Mouse (Mus musculus): Measurements from ENCODE around the gene Opcml.

Gene Opcml

DNA sequence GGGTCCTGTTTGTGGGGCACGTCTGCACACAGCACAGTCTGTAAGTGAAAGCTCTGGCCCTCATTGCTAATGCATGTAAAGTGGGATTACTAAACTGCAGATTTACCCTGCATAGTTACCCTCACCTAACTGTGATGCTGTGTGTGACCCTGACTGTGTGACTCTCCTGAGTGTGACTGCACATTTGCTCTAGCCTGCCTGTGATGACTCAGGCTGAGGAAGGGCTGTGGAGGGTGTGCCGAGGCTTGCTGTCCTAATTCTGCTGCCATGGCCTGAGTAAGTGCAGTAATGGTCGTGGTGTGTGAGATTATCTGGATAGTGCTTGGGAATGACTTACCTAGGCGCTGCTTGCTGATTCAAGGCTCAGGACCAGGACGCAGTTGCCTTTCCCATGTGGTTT is 52.2 kb downstream of the Opcml start:
- DNase-seq (ENCODE audit: low spot score) = no peak

DNA sequence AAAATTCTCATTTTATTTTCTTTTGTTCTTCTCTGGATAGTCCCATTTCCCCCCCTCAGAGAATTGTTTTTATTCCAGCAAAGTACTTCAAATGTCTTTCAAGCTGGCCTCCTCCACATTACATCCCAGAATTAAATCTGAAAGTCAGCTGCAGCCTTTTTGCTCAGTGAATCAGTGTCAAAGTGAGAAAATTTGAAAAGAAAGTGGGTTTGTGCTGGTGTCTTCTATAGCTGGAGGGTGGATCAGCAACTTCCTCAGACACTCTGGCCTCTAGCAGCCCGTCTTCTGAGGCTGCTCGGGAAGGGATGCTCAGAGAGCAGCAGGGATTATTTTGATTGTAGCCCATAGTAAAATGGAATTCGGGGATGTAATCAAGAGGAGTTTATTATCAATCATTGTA is 81.0 kb downstream of the Opcml start:
- no peak for DNase-seq (ENCODE audit: low spot score)

DNA sequence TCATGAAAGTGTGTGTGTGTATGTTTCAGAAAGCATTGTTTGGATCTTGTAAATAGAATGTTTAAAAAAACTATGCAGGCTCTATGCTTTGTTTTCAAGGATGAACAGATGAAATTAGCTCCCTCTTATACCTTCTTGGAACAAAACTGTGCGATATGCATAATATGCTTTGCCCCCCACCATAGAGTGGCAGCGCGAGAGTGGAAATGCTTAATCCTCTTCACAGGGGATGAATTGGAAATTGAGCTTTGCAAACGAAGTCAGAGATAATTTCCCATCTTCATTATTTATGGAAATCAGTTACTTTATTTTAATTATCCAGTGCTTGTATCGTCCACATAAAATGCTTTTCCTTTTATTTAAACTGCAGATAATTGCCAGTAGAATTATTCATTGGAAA is 99.1 kb downstream of the Opcml start:
- no peak for DNase-seq (ENCODE audit: low spot score)

DNA sequence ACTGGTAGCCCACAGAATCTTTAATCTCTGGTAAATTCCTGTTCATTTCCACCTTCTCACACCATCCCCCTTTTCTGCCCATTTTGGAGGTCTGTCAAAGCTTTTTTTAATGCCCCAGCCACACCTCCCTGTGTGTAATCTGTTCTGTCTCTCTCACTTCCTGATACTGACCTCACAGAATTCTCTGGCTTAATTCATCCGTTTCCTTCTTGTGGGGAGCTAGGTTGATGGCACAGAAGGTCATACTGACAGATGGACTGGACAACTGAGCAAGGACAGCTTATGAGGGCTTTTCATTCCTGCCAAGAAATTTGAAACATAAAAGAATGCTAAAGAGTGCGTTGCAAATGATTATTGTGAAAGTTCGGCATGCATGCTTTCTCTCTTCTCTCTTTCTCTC is 126.7 kb downstream of the Opcml start:
- DNase-seq (ENCODE audit: low spot score) = no peak

DNA sequence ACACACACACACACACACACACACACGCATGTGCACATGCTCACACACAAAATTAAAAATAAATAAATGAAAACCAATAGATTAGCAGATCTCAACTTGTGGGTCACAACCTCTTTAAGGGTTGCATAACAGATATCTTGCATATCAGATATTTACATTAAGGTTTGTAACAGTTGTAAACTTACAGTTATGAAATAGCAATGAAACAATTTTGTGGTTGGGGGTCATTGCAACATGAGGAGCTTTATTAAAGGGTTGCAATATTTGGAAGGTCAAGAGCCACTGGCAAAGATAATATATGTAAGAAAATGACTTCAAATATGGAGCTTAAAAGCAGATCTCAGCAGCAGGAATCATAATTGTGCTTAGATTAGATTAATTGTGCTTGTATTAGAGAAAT is 132.9 kb downstream of the Opcml start:
- DNase-seq (ENCODE audit: low spot score) = no peak

DNA sequence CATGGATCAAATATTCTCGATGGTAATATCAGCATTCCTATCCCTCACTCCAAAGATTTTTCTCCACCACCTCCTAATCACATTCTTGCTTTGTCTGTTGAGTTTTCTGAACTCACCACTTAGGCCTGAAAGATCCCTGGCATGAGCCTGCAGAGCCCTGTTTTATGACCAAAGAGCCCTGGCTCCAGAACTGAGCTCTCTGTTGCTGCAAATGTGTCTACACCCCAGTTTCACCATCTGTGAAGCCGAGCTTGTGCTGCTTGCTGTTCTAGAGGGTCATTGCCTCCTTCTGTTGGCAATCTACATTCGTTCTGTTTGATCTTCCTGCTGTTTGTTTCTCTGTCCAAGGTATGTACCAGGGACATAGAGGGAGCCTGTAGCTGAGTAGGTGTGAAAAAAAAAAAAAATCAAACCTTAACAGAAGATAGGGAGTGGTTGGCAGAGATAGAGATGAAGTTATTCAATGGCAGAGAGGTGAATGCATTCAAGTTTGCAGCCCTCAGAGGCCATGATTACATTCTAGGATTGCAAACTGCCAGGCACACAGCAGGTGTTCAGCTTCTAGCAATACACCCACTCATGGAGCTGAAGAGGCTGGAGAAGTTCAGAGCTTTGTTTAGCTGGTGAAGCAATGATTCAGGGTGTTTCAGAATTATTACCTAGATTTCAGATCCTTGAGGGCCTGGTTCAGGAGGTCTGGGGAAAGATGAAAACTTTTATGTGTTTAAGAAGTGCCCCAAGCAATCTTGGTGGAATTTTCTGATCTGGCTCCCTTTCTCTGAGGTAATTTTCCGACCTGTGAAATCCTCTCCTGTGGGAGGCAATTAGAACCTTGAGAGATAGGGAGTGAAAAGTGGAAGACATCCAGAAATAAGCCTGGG is 133.6 kb downstream of the Opcml start:
- no peak for DNase-seq (ENCODE audit: low spot score)

DNA sequence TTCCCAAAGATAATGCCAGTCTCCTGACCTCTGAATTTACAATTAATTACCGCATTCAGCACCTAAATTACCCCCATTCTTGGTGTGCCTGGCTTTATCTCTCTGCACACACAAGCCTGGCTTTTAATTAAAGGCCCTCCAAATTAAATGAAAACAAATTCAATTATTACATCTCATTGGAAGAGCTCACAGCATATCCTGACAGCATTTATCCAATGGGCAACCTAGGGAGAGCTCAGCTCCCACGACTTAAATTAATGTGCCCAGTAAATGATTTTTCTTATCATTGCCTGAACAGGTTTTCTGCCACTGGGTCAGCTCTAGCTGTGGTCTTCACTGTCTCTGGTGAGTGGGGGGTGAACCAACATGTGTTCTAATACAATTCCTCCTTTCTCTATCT is 135.1 kb downstream of the Opcml start:
- DNase-seq (ENCODE audit: low spot score) = no peak

DNA sequence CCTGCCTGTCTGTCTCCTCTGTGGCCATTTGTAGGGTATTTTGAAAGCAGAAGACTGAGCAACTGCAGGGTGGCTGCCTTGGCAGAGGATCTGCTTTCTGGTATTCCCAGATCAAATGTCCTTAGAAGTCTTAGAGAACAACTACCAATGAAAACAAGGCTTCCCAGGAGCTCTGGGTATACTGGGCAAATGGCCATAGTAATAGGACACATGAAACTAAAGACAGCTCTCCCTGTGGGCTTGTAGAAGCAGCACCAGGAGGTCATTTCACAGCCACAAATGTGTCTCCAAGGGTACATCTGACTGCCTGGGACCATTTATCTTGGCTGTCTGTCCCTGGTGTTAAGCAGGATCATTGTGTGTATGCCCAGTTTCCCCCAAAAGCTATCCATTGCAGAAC is 146.7 kb downstream of the Opcml start:
- no peak for DNase-seq (ENCODE audit: low spot score)

DNA sequence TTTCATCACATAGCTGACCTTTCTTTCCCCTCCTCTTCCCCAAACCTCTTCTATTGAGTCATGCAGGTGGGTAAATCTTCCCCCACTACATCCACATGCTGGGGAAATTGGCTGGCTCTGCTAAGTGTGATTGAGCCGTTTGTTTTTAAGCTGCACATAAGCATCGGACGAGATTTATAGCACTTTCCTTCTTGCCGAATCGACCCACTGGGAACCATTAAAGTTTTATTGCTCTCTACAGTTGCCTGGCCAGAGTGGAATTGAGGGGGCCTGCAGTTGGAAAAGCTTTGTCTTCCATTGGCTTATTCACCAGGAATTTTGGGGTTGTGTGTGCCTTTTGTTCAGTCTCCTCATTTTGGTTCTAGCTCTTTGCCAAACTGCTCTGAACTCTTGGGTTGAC is 147.1 kb downstream of the Opcml start:
- no peak for DNase-seq (ENCODE audit: low spot score)

DNA sequence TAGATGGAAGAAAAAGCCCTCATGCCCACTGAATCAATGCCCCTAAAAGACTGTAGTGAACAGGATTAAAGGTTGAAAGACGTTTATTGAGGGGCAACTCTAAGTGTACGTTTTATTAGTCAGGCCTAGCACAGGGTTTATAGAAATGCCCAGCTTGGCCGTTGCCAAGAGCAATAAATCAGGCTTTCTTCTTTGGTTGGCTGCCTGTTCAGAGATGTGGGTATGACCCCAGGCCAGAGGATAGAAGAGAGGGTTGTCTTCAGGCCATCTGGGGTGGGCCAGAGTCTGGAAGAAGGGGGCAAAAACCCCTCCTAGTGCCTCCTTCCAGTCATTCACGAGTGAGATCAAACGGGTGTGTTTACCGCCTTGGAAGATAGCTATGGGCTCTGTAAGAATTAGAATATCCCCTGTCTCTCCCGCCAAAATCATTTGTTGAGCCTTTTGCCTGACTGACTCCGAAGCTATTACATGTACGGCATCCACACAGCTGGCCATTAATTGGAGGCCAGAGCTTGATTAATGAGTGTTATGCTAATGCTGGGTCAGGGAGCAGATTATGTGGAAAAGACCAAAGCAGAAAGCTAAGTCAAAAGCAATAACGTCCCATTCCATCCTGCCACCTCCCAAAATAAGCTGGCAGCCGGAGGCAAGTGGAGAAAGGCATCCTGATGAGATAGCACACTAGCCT is 154.9 kb downstream of the Opcml start:
- no peak for DNase-seq (ENCODE audit: low spot score)

DNA sequence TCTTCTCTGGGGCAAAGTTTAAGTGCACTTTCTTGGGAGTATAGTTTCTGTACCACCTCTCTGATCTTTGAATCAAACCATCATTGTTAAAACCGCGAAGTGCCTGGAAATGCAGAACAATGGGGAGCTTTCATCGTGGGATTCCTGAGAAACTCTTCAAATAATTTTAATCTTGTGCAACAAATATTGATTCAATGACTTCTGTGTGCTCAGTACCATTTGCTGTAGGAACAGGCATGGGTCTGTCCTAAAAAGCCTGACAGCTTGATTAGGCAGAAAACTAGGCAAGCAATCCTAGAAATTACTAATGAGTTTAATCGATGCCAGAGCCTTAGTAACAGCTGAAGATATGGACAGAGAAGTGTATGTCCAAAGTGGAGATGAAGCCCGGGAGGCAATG is 160.5 kb downstream of the Opcml start:
- no peak for DNase-seq (ENCODE audit: low spot score)

DNA sequence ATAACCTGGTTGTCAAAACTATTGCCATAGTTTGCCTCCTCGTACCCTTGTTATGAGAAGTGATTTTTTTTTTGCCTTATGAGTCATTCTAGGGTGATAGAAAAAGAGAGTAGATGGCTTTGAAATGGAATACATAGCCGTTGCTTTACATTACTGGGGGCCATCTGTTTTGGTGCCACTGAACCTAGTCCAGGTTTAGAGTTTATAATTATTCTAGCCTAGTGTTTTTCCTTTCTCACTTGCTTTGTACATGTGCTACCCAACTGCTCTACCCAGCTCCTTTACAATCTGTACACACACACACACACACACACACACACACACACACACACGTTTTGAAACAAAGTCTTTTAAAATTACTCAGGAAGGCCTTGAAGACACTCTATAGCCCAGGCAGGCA is 171.1 kb downstream of the Opcml start:
- DNase-seq (ENCODE audit: low spot score) = no peak

DNA sequence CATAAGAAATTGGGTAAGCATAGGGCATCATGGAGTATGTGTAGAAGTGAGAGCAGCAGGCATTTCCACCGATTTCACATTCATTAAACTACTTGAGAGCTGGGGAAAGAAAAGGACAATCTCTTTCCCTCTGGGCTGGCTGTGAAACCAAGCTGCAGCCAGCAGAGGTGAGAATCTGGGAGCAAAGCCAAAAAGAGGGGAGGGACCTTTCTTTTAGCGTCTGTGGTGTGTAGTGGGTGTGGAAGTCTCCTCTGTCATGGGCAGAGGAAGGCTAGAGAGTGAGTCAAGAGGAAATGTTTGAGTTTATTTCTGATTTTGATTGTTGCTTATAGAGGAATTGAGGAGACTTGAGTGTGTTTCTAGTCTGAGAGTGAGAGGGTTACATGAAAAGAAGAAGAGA is 172.8 kb downstream of the Opcml start:
- DNase-seq (ENCODE audit: low spot score) = no peak

DNA sequence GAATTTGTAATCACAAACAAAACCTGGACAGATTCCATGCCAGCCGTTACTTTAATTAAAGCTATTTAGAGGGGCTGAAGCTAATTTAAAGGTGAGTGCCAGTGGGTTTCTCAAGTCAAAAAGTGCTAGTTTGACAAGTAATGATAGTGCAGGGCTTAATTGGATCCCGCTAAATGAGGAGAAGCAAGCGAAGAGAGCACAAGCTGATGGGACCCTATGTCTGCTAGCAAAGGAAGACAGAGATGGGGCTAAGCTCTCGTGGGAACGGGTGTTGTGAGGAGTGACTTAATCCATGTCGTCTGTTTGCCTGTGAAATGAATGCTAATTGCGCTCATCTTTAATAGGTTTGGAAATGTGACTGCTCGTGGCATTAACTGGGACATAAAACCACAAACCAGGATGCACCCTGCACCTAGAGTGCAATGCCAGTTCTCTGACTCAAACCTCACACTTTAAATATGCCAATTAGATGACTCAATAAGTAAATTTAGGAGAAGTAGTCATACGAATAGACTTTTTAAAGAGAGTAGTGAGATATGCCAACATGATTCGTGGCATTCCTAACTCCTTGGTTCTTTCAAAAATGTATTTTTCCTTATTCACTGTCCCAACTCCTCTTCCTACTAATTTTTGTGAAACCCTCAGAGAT is 174.5 kb downstream of the Opcml start:
- no peak for DNase-seq (ENCODE audit: low spot score)

DNA sequence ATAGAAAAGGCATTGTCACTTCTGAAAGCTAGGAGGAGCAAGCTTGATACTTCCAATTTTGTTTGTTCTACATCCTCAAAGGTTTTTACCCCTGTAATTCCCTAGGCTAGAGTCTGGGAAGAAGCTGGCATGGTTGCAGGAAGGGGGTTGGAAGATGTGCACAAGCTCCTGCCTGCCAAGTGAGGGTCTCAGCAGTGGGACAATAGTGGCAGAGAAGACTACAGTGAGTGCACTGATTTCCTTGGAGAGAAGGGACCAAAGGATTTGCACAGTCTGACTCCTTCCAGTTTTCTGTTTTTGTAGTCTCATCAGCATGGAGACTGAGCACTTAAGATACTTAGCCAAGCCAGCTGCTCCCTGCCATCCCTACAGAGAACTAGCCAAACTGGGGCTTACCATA is 177.7 kb downstream of the Opcml start:
- DNase-seq (ENCODE audit: low spot score) = no peak

DNA sequence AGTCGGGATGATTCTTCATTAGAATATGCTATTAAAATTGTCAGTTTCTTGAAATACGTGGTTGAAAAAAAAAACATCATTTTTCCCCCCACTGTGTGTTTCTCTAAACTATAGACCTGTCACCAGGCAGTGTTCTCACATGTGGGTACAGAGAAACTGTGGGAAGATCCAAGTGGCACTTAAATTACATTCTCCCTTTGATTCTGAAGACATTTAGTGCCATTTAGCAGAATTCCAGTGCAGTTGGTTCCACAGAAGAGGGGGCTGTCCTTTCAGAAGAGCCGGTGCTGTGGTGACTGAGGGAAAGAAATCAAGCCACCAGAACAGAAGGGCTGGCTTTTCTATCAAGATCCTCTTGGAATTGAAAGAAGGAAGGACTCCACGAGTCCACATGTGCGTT is 181.7 kb downstream of the Opcml start:
- no peak for DNase-seq (ENCODE audit: low spot score)

DNA sequence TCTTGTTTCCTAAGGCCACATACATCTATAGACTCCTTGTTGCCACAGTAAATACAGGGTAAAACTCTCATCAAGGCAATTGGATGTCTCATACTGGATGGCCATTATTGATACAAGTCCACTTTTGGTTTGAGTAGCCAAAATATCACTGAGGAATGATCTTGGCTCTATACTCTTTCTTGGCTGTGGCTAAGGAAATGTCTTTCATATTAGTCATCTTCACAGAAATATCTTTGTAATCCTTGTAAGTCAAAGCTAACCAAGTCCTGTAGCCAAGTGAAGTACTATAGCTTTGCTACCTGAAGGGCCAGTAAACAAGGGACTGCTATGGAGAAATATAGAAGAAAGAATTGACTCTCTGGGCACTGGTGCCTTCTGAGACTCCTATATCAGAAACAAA is 192.0 kb downstream of the Opcml start:
- DNase-seq (ENCODE audit: low spot score) = no peak

DNA sequence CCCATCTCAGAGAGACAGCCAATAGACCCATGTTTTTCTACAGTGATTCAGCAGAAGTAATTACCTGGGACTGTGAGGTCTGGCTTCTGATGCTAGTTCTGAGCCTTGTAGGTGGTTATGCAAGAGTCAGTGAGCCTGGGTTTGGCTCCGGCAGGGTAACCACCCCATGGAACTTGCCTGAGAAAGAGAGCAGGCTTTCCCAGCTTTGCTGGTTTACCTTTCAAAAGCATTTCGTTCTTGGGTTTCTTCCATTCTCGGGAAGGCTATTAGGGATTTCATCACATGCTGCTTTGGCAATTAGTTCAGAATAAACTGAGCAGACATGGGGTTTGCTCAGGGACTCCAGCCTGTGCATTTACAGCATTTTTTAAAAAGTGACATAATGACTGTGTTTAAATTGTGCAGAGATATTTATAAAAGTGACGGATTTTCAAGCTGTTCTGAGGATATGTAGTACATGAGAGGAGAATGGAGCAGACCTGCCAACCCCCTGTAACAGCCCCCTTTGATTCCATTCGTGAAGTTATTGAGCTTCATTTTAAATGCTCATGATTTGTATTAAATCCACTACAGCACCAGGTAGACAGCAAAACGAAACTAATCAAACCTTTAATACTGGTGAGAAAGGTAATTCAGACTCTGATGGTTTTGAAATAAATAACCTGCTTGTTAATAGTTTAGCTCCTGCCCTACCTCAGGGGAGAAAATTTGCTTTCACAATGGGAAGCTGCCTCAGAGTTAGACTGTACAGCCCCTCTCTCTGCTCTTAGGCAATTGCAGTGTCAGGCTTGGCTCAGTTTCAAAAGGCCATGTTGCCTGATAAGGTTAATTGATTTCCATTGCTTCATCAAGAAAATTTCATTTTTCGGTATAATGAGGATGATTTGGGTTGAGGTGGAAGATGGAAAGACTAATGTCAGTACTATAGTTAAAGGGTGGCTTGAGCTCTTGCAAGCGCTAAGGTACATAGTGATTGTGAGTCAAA is 196.3 kb downstream of the Opcml start:
- DNase-seq (ENCODE audit: low spot score) = no peak

DNA sequence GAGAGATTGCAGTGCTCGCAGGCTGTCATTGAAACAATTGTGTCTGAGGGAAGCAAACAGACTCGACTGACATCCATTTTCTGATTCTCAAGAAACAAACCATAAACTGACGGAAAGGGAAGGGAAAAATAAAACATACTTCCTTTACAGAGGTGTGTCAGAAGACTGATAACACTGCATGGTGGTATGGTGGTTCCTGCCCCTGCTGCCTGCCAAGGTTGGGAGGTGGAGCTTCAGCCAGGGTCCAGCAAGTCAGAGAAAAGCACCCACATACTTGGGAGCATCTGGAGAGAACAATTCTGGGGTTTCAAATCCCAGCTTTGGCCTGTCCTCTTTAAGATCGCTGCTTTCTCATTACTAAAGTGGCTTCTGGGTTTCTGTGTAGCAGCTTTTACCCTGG is 201.0 kb downstream of the Opcml start:
- no peak for DNase-seq (ENCODE audit: low spot score)

DNA sequence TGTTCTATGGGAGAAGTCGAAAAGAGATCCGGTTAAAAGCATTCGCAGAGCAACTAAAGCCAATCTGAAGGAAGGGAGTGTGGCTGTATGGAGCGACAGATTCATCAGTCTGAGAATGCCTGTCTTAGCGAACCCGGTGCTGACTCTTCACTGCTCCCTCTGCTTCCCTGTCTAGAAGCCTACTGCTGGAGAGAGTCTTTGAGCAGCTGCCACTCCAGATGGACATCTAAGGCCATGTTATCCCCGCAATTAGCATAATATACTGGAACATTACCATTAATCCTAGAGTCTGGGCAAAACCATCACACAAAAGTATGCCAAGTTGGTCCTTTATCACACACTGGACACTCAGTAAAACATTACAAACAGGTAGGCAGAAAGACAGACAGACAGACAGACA is 206.0 kb downstream of the Opcml start:
- DNase-seq (ENCODE audit: low spot score) = no peak

DNA sequence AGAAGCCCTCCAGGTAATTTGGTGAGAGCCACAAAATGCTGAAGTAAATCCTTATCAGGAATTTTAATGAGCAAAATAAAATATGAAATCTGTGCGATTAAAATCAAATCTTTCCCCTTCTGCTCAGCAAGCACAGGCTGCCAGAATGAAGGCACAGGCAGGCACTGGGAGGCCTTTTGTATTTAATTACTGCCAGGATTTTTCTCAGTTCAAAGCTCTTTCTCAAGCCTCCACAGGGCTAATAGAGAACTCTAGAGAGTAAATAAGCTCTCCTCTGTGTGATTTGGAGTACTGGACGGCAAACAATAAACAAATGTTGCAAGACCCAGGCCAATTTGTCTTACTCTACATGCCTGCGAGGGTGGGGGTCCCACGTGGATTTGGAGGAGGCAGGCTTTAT is 208.2 kb downstream of the Opcml start:
- no peak for DNase-seq (ENCODE audit: low spot score)

DNA sequence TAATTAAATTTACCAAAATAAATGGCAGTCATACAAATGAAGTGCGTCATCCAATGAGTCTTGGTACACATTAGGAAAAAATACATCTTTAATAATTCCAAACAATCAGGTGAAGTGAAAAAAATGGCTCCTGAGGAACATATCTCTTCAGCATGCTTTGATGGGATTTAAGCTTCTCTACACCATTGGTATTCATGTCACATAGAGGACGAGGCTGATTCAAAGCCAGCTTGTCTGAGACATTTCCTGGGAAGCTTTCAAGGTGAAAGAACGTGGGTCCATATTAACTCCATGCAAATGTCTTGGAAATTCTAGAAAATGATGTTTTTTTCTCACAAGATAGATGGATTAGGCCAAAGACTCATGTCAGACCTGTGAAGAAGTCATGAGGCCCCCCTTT is 212.6 kb downstream of the Opcml start:
- no peak for DNase-seq (ENCODE audit: low spot score)
